Mouse (Mus musculus) neural tube, embryonic 12.5 days (tissue): ENCODE measurements around the gene Serpina11. TPM values are rescaled to one million over a fixed set of nuclear protein-coding genes. Genes with fewer than 3 reads are reported as not detected.

Experiments used
- ATAC-seq: fragments of 200-750 bp; cut with Nextera tagmentation; 2 replicates; pipeline ENCODE4 v1.8.0; 2017; ENCODE audit warnings: low read depth, mild to moderate bottlenecking, moderate TSS enrichment, moderate library complexity; ENCODE audit not compliant: low FRiP score
- H3K27ac ChIP-seq: fragments of 300-500 bp; sonication (generic); 2 replicates; pipeline ENCODE4 v1.5.1; 2016
- H3K27me3 ChIP-seq: fragments of 300-500 bp; sonication (generic); replicated peaks from 2 replicates; pipeline ENCODE4 v1.6.1; 2016; ENCODE audit warnings: mild to moderate bottlenecking
- H3K36me3 ChIP-seq: fragments of 300-500 bp; sonication (generic); 2 replicates; pipeline ENCODE4 v1.6.1; 2016; ENCODE audit warnings: mild to moderate bottlenecking
- H3K4me1 ChIP-seq: fragments of 300-500 bp; sonication (generic); 2 replicates; pipeline ENCODE4 v1.6.1; 2016
- H3K4me2 ChIP-seq: fragments of 300-500 bp; sonication (generic); replicated peaks from 2 replicates; pipeline ENCODE4 v1.6.1; 2016; ENCODE audit warnings: mild to moderate bottlenecking
- H3K4me3 ChIP-seq: fragments of 300-500 bp; sonication (generic); 2 replicates; pipeline ENCODE4 v1.5.1; 2016
- H3K9ac ChIP-seq: fragments of 300-500 bp; sonication (generic); 2 replicates; pipeline ENCODE4 v1.6.1; 2016; ENCODE audit warnings: mild to moderate bottlenecking
- H3K9me3 ChIP-seq: fragments of 300-500 bp; sonication (generic); 2 replicates; pipeline ENCODE4 v1.6.1; 2016; ENCODE audit warnings: mild to moderate bottlenecking
- WGBS: fragments of 180-500 bp; shearing (Covaris S2); methylation state at CpG from one replicate; pipeline ENCODE4 v1.1.7; 2016; 5-methylcytosine and 5-hydroxymethylcytosine counted together
- polyA plus RNA-seq: library from polyadenylated mRNA; unstranded; fragments of >200 nt; fragmentation: Nextera tagmentation; extraction: Ambion mirVana; gene quantifications from 2 replicates; pipeline ENCODE4 v1.2.1, GENCODE M21; 2016

The Serpina11 gene
- polyA plus RNA-seq = not detected in 2 replicates

- no peaks in the 10 kb centered on the region for H3K27me3 ChIP-seq
- H3K27ac ChIP-seq = no peak within 1 kb of the TSS
- no peaks in the 10 kb centered on the region for H3K9me3 ChIP-seq
- H3K4me2 ChIP-seq = no peak within 1 kb of the TSS
- ATAC-seq = no peak
- H3K4me1 ChIP-seq = no peaks in the 10 kb centered on the region
- H3K9ac ChIP-seq = no peak within 1 kb of the TSS
- 95% methylated on average over 6 of the region's 6 CpGs for WGBS
- no peaks in the 10 kb centered on the region for H3K36me3 ChIP-seq
- H3K4me3 ChIP-seq = no peak within 1 kb of the TSS
Observed at GRCm38 (mm10) chr12:103989857-103990256, at the start of gene Serpina11. TSS of gene Serpina11 (minus strand) at chr12:103989957.

GRCm38 (mm10) chr12:104038181-104038580 lies 48.4 kb upstream of the Serpina11 start:
- ATAC-seq = no peak
- H3K4me3 ChIP-seq = no peak overlapping the region
- no peak overlapping the region for H3K4me2 ChIP-seq
- H3K9ac ChIP-seq = no peak overlapping the region
- no peaks in the 10 kb centered on the region for H3K9me3 ChIP-seq
- H3K27ac ChIP-seq = no peak overlapping the region
- H3K4me1 ChIP-seq = no peaks in the 10 kb centered on the region
- H3K36me3 ChIP-seq = no peaks in the 10 kb centered on the region
- no peaks in the 10 kb centered on the region for H3K27me3 ChIP-seq
- 93% methylated on average over 7 of the region's 7 CpGs for WGBS

GRCm38 (mm10) chr12:104033752-104034151 lies 44.0 kb upstream of the Serpina11 start:
- Histone ChIP-seq H3K4me2 (no peak overlapping the region), H3K4me3 (no peak overlapping the region), H3K27me3 (no peaks in the 10 kb centered on the region), H3K36me3 (no peaks in the 10 kb centered on the region), H3K9me3 (no peaks in the 10 kb centered on the region), H3K27ac (no peak overlapping the region), H3K4me1 (no peaks in the 10 kb centered on the region), H3K9ac (no peak overlapping the region)
- ATAC-seq = no peak
- WGBS = 85% methylated on average over 1 of the region's 1 CpGs

DNA sequence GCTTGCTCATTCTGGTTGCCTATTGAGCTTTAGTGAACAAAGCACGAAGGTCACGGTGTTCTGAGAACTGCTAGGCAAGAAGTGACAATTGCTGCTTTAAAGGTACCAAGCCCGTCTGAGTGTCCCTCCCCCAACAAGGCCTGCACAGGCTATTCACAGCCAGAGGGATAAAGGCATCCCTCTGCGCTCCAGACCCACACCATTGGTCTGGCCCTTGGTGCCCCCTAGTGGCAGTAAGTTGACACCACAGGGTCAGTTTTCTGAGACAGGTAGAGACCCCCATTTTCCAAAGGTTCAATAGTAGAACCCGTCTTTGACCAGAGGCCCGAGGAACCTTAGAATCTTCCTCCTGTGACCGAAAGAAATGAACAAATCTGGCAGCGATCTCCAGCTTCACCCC lies 40.2 kb upstream of the Serpina11 start:
- WGBS = 45% methylated on average over 8 of the region's 8 CpGs
- H3K36me3 ChIP-seq = no peaks in the 10 kb centered on the region
- H3K4me3 ChIP-seq = no peak overlapping the region
- no peak for ATAC-seq
- H3K27ac ChIP-seq = no peak overlapping the region
- no peaks in the 10 kb centered on the region for H3K4me1 ChIP-seq
- no peaks in the 10 kb centered on the region for H3K9me3 ChIP-seq
- H3K4me2 ChIP-seq = no peak overlapping the region
- H3K27me3 ChIP-seq = no peaks in the 10 kb centered on the region
- no peak overlapping the region for H3K9ac ChIP-seq

GRCm38 (mm10) chr12:104015280-104015679 lies 25.5 kb upstream of the Serpina11 start:
- Histone ChIP-seq H3K4me1 (no peaks in the 10 kb centered on the region), H3K9me3 (peaks cover 10% of the 10 kb centered on the region; the same call in 1 of the 2 replicates), H3K4me2 (no peak overlapping the region), H3K36me3 (no peaks in the 10 kb centered on the region), H3K9ac (no peak overlapping the region), H3K27me3 (no peaks in the 10 kb centered on the region), H3K27ac (no peak overlapping the region), H3K4me3 (no peak overlapping the region)
- 87% methylated on average over 3 of the region's 3 CpGs for WGBS
- no peak for ATAC-seq

DNA sequence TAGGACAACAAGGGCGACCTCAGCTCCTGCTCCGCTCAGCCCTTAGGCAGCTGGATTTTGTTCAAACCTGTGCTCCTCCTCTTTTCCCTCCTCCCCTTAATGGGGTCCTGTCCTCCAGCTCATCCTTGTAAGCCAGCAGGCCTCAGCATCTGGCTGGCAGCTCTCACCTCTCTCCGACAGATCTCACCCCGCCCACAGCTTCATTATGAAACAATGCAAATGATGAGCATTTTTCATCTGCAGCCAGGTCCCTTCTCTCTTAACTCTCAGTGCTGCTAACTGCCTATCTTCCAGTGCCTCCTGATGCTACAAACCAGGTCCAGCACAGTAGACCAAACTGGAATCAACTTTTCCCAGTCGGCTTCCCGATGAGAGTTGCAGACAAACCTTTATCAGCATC lies 23.9 kb upstream of the Serpina11 start, which contains the start of gene Serpina9:
Gene Serpina9, minus strand, starts transcription at position 136 of the 400 bp plus-strand sequence.
- no peak within 1 kb of the TSS for H3K27ac ChIP-seq
- 84% methylated on average over 6 of the region's 6 CpGs for WGBS
- no peak within 1 kb of the TSS for H3K9ac ChIP-seq
- H3K4me1 ChIP-seq = no peaks in the 10 kb centered on the region
- ATAC-seq = no peak
- no peak within 1 kb of the TSS for H3K4me2 ChIP-seq
- H3K9me3 ChIP-seq = peaks cover 7% of the 10 kb centered on the region; the same call in 1 of the 2 replicates
- H3K36me3 ChIP-seq = no peaks in the 10 kb centered on the region
- no peaks in the 10 kb centered on the region for H3K27me3 ChIP-seq
- H3K4me3 ChIP-seq = no peak within 1 kb of the TSS

GRCm38 (mm10) chr12:104004689-104005088 lies 14.9 kb upstream of the Serpina11 start:
- Histone ChIP-seq H3K36me3 (no peaks in the 10 kb centered on the region), H3K9me3 (no peaks in the 10 kb centered on the region), H3K4me3 (no peak overlapping the region), H3K4me2 (no peak overlapping the region), H3K27ac (no peak overlapping the region), H3K27me3 (no peaks in the 10 kb centered on the region), H3K9ac (no peak overlapping the region), H3K4me1 (no peaks in the 10 kb centered on the region)
- 78% methylated on average over 5 of the region's 5 CpGs for WGBS
- no peak for ATAC-seq

DNA sequence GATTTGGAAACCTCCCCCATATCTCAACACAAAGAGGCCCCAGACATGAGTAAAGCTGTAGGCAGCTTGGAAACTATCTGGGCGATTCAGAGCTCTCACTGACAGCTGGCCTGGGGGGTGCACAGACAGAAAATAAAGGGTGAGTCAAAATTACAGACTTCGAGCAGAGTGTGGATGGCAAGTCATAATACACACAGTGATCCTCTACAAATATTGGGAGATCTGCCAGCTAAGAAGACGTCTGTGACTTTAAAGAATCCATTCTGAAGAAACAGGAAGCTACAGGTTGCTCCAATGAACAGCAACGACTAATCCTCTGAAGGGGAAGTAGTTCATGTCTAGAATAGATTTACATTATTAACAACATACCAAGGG lies 13.5 kb upstream of the Serpina11 start:
- Histone ChIP-seq H3K4me3 (no peak overlapping the region), H3K4me1 (no peaks in the 10 kb centered on the region), H3K36me3 (no peaks in the 10 kb centered on the region), H3K27ac (no peak overlapping the region), H3K27me3 (no peaks in the 10 kb centered on the region), H3K4me2 (no peak overlapping the region), H3K9ac (no peak overlapping the region), H3K9me3 (no peaks in the 10 kb centered on the region)
- 78% methylated on average over 4 of the region's 4 CpGs for WGBS
- ATAC-seq = no peak

DNA sequence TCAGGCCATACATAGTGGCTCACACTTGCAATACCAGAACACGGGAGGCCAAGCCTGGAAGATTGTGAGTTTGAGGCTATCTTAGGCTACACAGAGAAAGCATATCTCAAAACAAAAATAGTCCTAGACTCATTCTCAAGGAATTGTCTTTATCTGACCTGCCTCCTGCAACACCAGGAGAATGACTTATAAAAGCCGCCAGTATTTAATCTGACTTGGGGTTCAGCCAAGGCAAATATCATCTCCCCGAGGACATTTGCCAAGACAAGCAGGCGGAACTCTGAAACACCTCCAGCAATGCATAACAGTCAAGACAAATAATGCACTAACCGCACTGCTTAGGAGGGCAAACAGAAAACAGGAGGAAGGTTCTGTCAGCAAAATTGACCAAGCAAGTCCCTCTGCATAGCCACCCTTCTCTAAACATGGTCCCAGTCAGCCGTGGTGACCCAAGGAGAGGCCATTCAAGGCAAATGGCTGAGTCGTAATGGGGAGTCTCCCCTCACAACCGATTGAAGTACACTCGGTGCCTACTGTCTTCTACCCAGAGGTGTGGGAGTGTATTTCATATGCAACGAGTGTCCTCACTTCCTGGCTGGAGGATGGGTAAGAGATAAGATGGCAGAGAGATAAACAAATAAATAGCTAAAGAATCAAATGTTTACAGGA lies 12.9 kb upstream of the Serpina11 start:
- Histone ChIP-seq H3K27ac (no peak overlapping the region), H3K4me2 (no peak overlapping the region), H3K4me3 (no peak overlapping the region), H3K36me3 (no peaks in the 10 kb centered on the region), H3K9me3 (no peaks in the 10 kb centered on the region), H3K9ac (no peak overlapping the region), H3K27me3 (no peaks in the 10 kb centered on the region), H3K4me1 (no peaks in the 10 kb centered on the region)
- no peak for ATAC-seq
- 84% methylated on average over 10 of the region's 10 CpGs for WGBS

DNA sequence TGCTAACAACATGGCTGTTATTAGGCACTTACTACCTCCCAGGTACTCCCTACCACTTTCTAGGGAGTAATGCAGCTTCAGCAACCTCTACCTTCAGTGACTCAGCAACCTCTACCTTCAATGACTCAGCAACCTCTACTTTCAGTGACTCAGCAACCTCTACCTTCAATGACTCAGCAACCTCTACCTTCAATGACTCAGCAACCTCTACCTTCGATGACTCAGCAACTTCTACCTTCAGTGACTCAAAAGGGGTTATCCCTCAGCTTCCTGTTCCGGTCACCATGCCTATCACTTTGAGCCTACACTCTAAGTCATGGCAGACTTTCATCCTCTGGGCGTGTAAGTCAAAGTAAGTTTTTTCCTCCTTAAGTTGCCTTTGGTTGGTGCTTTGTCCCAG lies 10.8 kb upstream of the Serpina11 start:
- ATAC-seq = no peak
- H3K4me3 ChIP-seq = no peak overlapping the region
- no peaks in the 10 kb centered on the region for H3K9me3 ChIP-seq
- no peaks in the 10 kb centered on the region for H3K27me3 ChIP-seq
- 93% methylated on average over 3 of the region's 3 CpGs for WGBS
- no peak overlapping the region for H3K27ac ChIP-seq
- H3K9ac ChIP-seq = no peak overlapping the region
- no peak overlapping the region for H3K4me2 ChIP-seq
- no peaks in the 10 kb centered on the region for H3K4me1 ChIP-seq
- no peaks in the 10 kb centered on the region for H3K36me3 ChIP-seq

GRCm38 (mm10) chr12:103999611-104000010 lies 9.9 kb upstream of the Serpina11 start:
- Histone ChIP-seq H3K4me1 (no peaks in the 10 kb centered on the region), H3K36me3 (no peaks in the 10 kb centered on the region), H3K4me3 (no peak overlapping the region), H3K27me3 (no peaks in the 10 kb centered on the region), H3K4me2 (no peak overlapping the region), H3K9ac (no peak overlapping the region), H3K9me3 (no peaks in the 10 kb centered on the region), H3K27ac (no peak overlapping the region)
- 65% methylated on average over 8 of the region's 8 CpGs for WGBS
- ATAC-seq = no peak

GRCm38 (mm10) chr12:103996513-103996912 lies 6.8 kb upstream of the Serpina11 start:
- H3K4me3 ChIP-seq = no peak overlapping the region
- H3K27me3 ChIP-seq = no peaks in the 10 kb centered on the region
- ATAC-seq = no peak
- no peaks in the 10 kb centered on the region for H3K9me3 ChIP-seq
- 65% methylated on average over 2 of the region's 2 CpGs for WGBS
- no peaks in the 10 kb centered on the region for H3K36me3 ChIP-seq
- no peak overlapping the region for H3K9ac ChIP-seq
- no peaks in the 10 kb centered on the region for H3K4me1 ChIP-seq
- H3K4me2 ChIP-seq = no peak overlapping the region
- no peak overlapping the region for H3K27ac ChIP-seq
